Mouse (Mus musculus): ENCODE measurements around the gene Ifrd1.
"Not testable (repeated sequence)": the region's sequence is repeated elsewhere in the genome, so short reads cannot be mapped to it uniquely, and the experiment has no call there.

The Ifrd1 gene

GRCm38 (mm10) chr12:40198019-40198418 is 50.3 kb downstream of the Ifrd1 start:
- DNase-seq, result no peak

- DNase-seq, result no peak
Measured at GRCm38 (mm10) chr12:40197511-40197910, 50.8 kb downstream of the Ifrd1 start.

GRCm38 (mm10) chr12:40185474-40185873 is 62.8 kb downstream of the Ifrd1 start:
- no peak for DNase-seq

- no peak for DNase-seq
Measured at GRCm38 (mm10) chr12:40177089-40177488, 71.2 kb downstream of the Ifrd1 start.

- DNase-seq, result no peak
Measured at GRCm38 (mm10) chr12:40176158-40176557, 72.1 kb downstream of the Ifrd1 start.

GRCm38 (mm10) chr12:40175171-40175570 is 73.1 kb downstream of the Ifrd1 start:
- DNase-seq, result not testable (repeated sequence)

GRCm38 (mm10) chr12:40171637-40172036 is 76.7 kb downstream of the Ifrd1 start:
- no peak for DNase-seq

- no peak for DNase-seq
Measured at GRCm38 (mm10) chr12:40169675-40170074, 78.6 kb downstream of the Ifrd1 start.

- no peak for DNase-seq
Measured at GRCm38 (mm10) chr12:40164621-40165020, 83.7 kb downstream of the Ifrd1 start.

- no peak for DNase-seq
Measured at GRCm38 (mm10) chr12:40160777-40161176, 87.5 kb downstream of the Ifrd1 start.

- no peak for DNase-seq
Measured at GRCm38 (mm10) chr12:40154188-40154587, 94.1 kb downstream of the Ifrd1 start.

- no peak for DNase-seq
Measured at GRCm38 (mm10) chr12:40152353-40153069, 95.8 kb downstream of the Ifrd1 start.
